Mouse (Mus musculus) liver, embryonic 11.5 days (tissue): Measurements from ENCODE around the gene Zfp36l1. TPM values are rescaled to one million over a fixed set of nuclear protein-coding genes. Genes with fewer than 3 reads are reported as not detected.

Source experiments
- ATAC-seq: fragments of 200-750 bp; cut with Nextera tagmentation; replicated peaks from 2 replicates; pipeline ENCODE4 v1.8.0; 2017; ENCODE audit warnings: moderate number of reproducible peaks, mild to moderate bottlenecking, moderate TSS enrichment, moderate library complexity; ENCODE audit not compliant: low FRiP score
- DNase-seq: peaks from one replicate; pipeline ENCODE4 v3.0.0-alpha.2; 2017; ENCODE audit warnings: low spot score
- H3K27ac ChIP-seq: fragments of 300-500 bp; sonication (generic); 2 replicates; pipeline ENCODE4 v1.5.1; 2014; ENCODE audit warnings: mild to moderate bottlenecking, low read depth, low read length, control low read depth
- H3K27me3 ChIP-seq: fragments of 300-500 bp; sonication (generic); replicated peaks from 2 replicates; pipeline ENCODE4 v1.6.1; 2014; ENCODE audit warnings: low read length, mixed read lengths; ENCODE audit not compliant: control insufficient read depth, insufficient read depth
- H3K36me3 ChIP-seq: fragments of 300-500 bp; sonication (generic); 2 replicates; pipeline ENCODE4 v1.6.1; 2014; ENCODE audit warnings: mild to moderate bottlenecking, low read length, moderate library complexity, mixed read lengths; ENCODE audit not compliant: control insufficient read depth, insufficient read depth
- H3K4me1 ChIP-seq: fragments of 300-500 bp; sonication (generic); replicated peaks from 2 replicates; pipeline ENCODE4 v1.6.1; 2014; ENCODE audit warnings: low read length, mixed read lengths; ENCODE audit not compliant: control insufficient read depth, insufficient read depth
- H3K4me2 ChIP-seq: fragments of 300-500 bp; sonication (generic); 2 replicates; pipeline ENCODE4 v1.6.1; 2014; ENCODE audit warnings: mild to moderate bottlenecking, control low read depth, moderate library complexity
- H3K4me3 ChIP-seq: fragments of 300-500 bp; sonication (generic); 2 replicates; pipeline ENCODE4 v1.5.1; 2014; ENCODE audit warnings: low read depth, low read length, control low read depth
- H3K9ac ChIP-seq: fragments of 300-500 bp; sonication (generic); 2 replicates; pipeline ENCODE4 v1.6.1; 2014; ENCODE audit warnings: low read depth, low read length, control low read depth
- H3K9me3 ChIP-seq: fragments of 300-500 bp; sonication (generic); 2 replicates; pipeline ENCODE4 v1.6.1; 2016; ENCODE audit warnings: low read length, inconsistent platforms, mixed read lengths; ENCODE audit not compliant: control insufficient read depth
- WGBS: fragments of 180-500 bp; shearing (Covaris S2); extraction: QIAGEN DNeasy Blood & Tissue Kit; methylation state at CpG from one replicate; pipeline ENCODE4 v1.1.7; 2014; 5-methylcytosine and 5-hydroxymethylcytosine counted together
- polyA plus RNA-seq: library from polyadenylated mRNA; unstranded; fragments of >200 nt; fragmentation: Nextera tagmentation; extraction: Ambion mirVana; gene quantifications from 2 replicates; pipeline ENCODE4 v1.2.1, GENCODE M21; 2014

Gene Zfp36l1
- polyA plus RNA-seq, 1 experiment from 2014 or later, result 72.7 TPM

- H3K36me3 ChIP-seq, result no peaks in the 10 kb centered on the region
- ATAC-seq (no peak), DNase-seq (no peak)
- H3K4me1 ChIP-seq, result peaks cover 9% of the 10 kb centered on the region
- H3K4me2 ChIP-seq, result no peak overlapping the region
- H3K4me3 ChIP-seq, result no peak overlapping the region
- H3K9ac ChIP-seq, result no peak overlapping the region
- 68% methylated on average over 6 of the region's 6 CpGs for WGBS
- H3K27me3 ChIP-seq, result no peaks in the 10 kb centered on the region
- H3K9me3 ChIP-seq, result no peaks in the 10 kb centered on the region
- H3K27ac ChIP-seq, result no peak overlapping the region
Measured at GRCm38 (mm10) chr12:80096734-80097133, 16.1 kb downstream of the Zfp36l1 start.

GRCm38 (mm10) chr12:80092787-80093186, 20.0 kb downstream of the Zfp36l1 start:
- DNase-seq (no peak), ATAC-seq (no peak)
- H3K9me3 ChIP-seq, result no peaks in the 10 kb centered on the region
- no peaks in the 10 kb centered on the region for H3K36me3 ChIP-seq
- peaks cover 34% of the 10 kb centered on the region for H3K4me1 ChIP-seq
- H3K4me3 ChIP-seq, result no peak overlapping the region
- no peak overlapping the region for H3K27ac ChIP-seq
- H3K27me3 ChIP-seq, result no peaks in the 10 kb centered on the region
- no peak overlapping the region for H3K4me2 ChIP-seq
- H3K9ac ChIP-seq, result no peak overlapping the region

GRCm38 (mm10) chr12:80091080-80091479, 21.7 kb downstream of the Zfp36l1 start:
- WGBS, result 35% methylated on average over 8 of the region's 8 CpGs
- ATAC-seq (peak; percentile 69), DNase-seq (no peak)
- no peaks in the 10 kb centered on the region for H3K27me3 ChIP-seq
- H3K36me3 ChIP-seq, result no peaks in the 10 kb centered on the region
- H3K4me2 ChIP-seq, result peak overlapping the region; percentile 42
- H3K4me1 ChIP-seq, result peaks cover 36% of the 10 kb centered on the region
- no peak overlapping the region for H3K4me3 ChIP-seq
- H3K9ac ChIP-seq, result peak overlapping the region; percentile 34; the same call in 1 of the 2 replicates
- peak overlapping the region; percentile 16 for H3K27ac ChIP-seq
- no peaks in the 10 kb centered on the region for H3K9me3 ChIP-seq

GRCm38 (mm10) chr12:80090529-80090928, 22.3 kb downstream of the Zfp36l1 start:
- Histone ChIP-seq H3K9me3 (no peaks in the 10 kb centered on the region), H3K4me1 (peaks cover 33% of the 10 kb centered on the region), H3K27ac (peak overlapping the region; percentile 16; the same call in 1 of the 2 replicates), H3K4me3 (no peak overlapping the region), H3K27me3 (no peaks in the 10 kb centered on the region), H3K9ac (no peak overlapping the region), H3K4me2 (no peak overlapping the region), H3K36me3 (no peaks in the 10 kb centered on the region)
- DNase-seq (no peak), ATAC-seq (no peak)
- 54% methylated on average over 5 of the region's 5 CpGs for WGBS

GRCm38 (mm10) chr12:80088143-80088542, 24.7 kb downstream of the Zfp36l1 start:
- ATAC-seq (peak; percentile 88), DNase-seq (no peak)

GRCm38 (mm10) chr12:80084446-80085112, 28.2 kb downstream of the Zfp36l1 start:
- Histone ChIP-seq H3K27me3 (no peaks in the 10 kb centered on the region), H3K4me2 (peak overlapping the region; percentile 42), H3K4me1 (peaks cover 47% of the 10 kb centered on the region), H3K27ac (peak overlapping the region; percentile 85), H3K9ac (peak overlapping the region; percentile 51), H3K4me3 (no peak overlapping the region), H3K36me3 (no peaks in the 10 kb centered on the region), H3K9me3 (no peaks in the 10 kb centered on the region)
- 22% methylated on average over 7 of the region's 7 CpGs for WGBS
- DNase-seq, result no peak
- ATAC-seq, result peak; percentile 25

More at GRCm38 (mm10) chr12:80088143-80088542, 24.7 kb downstream of the Zfp36l1 start:
- Histone ChIP-seq H3K9ac (no peak overlapping the region), H3K27ac (peak overlapping the region; percentile 91), H3K27me3 (no peaks in the 10 kb centered on the region), H3K4me3 (no peak overlapping the region), H3K4me2 (no peak overlapping the region; the same call in 1 of the 2 replicates), H3K9me3 (no peaks in the 10 kb centered on the region), H3K36me3 (no peaks in the 10 kb centered on the region), H3K4me1 (peaks cover 50% of the 10 kb centered on the region)
- WGBS, result 51% methylated on average over 4 of the region's 4 CpGs

- Histone ChIP-seq H3K27ac (peak overlapping the region; percentile 85), H3K9me3 (no peaks in the 10 kb centered on the region), H3K4me3 (no peak overlapping the region), H3K4me2 (peak overlapping the region; percentile 42), H3K4me1 (peaks cover 47% of the 10 kb centered on the region), H3K36me3 (no peaks in the 10 kb centered on the region), H3K27me3 (no peaks in the 10 kb centered on the region), H3K9ac (peak overlapping the region; percentile 51)
- 2% methylated on average over 3 of the region's 3 CpGs for WGBS
- DNase-seq (peak; percentile 62), ATAC-seq (peak; percentile 84)
Measured at GRCm38 (mm10) chr12:80083937-80084336, 28.9 kb downstream of the Zfp36l1 start.

GRCm38 (mm10) chr12:80083133-80083821, 29.5 kb downstream of the Zfp36l1 start:
- no peak for ATAC-seq
- WGBS, result 34% methylated on average over 7 of the region's 7 CpGs

More at GRCm38 (mm10) chr12:80083133-80083821, 29.5 kb downstream of the Zfp36l1 start:
- peak overlapping the region; percentile 85 for H3K27ac ChIP-seq
- H3K4me3 ChIP-seq, result no peak overlapping the region
- no peaks in the 10 kb centered on the region for H3K9me3 ChIP-seq
- peak overlapping the region; percentile 51; the same call in 1 of the 2 replicates for H3K9ac ChIP-seq
- peaks cover 43% of the 10 kb centered on the region for H3K4me1 ChIP-seq
- H3K4me2 ChIP-seq, result peak overlapping the region; percentile 42
- no peaks in the 10 kb centered on the region for H3K27me3 ChIP-seq
- no peaks in the 10 kb centered on the region for H3K36me3 ChIP-seq
- no peak for DNase-seq
